Mouse (Mus musculus) embryo, embryonic 10 days (tissue): ENCODE measurements at regions not wholly inside any gene's neighbourhood (a gene's known extent, or its start where the extent isn't known, plus 50 kb on each side); places are given as distances from the start of the nearest gene placed in this dataset.

Source experiments
- DNase-seq: peaks from one replicate; pipeline ENCODE4 v3.0.0-alpha.2; 2015; ENCODE audit warnings: low spot score

GRCm38 (mm10) chr3:51024655-51025054 lies 199.6 kb upstream of the Noct start:
- peak; percentile 56 for DNase-seq

DNA sequence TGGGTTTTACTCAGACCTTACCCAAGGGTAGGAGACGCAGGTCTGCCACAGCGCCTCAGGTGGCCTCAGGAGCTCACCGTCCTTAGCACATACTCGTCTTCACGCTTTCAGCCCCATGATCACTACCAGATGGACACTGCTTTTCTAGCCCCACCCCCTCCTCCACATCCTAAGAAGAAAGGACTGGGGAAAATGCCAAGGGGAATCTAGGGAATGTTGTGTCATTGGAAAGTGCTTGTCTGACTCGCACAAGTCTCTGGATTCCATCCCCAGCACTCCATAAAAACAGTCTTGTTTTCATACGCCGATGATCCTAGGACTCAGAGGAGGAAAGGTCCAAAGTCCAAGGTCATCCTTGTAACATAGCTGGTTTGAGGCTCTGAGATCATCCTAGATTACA lies 192.4 kb upstream of the Noct start:
- DNase-seq, result peak; percentile 52

GRCm38 (mm10) chr3:51033292-51033691 lies 191.0 kb upstream of the Noct start:
- no peak for DNase-seq

DNA sequence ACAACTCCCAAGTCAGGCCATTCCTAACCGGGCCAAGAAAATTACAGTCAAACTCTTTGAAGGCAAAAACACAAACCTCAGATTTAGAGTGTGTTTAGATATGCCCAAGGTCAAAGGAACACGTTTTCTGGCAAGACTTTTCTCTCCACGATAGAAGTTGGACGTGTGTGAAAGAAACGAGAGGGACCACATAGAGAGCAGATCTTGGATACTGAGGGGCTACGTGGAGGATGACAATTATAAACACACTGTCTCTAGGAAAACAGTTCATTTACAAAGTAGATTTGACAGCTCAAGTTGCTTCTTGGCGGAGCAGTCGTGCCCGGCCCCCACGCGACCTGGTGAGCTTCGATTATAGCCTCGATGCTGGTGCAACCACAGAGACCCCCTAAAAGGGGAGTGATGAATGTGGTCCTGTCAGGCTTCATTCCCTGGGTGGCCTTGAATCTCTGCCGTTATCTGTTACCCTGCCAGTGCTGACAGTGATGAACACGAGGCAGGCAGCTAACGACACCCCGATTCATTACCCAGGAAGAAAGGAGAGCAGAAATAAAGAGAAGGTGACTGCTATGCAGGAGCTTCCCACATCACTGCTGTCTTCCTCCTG lies 187.4 kb upstream of the Noct start:
- DNase-seq, result no peak

GRCm38 (mm10) chr3:51042223-51042846 lies 181.9 kb upstream of the Noct start:
- peak; percentile 45 for DNase-seq

DNA sequence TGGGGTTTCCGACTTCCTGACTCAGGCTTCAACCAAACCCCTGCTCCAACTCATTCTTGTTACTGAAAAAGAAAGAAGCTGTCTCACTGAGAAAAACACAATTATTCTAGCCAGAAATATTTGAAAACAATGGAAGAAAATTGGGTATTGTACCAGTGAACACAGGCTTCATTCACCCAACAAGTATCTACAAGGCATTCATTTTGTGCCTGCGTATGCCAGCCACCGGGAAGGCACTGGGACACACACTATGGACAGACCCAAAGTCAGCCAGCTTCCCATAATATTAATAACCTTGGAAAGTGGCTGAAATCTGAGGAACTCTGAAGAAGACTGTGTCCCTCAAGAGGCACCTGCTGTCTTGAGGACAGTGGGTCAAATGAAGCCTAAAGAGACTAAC lies 175.5 kb upstream of the Noct start:
- no peak for DNase-seq

GRCm38 (mm10) chr3:51050156-51050555 lies 174.1 kb upstream of the Noct start:
- no peak for DNase-seq

DNA sequence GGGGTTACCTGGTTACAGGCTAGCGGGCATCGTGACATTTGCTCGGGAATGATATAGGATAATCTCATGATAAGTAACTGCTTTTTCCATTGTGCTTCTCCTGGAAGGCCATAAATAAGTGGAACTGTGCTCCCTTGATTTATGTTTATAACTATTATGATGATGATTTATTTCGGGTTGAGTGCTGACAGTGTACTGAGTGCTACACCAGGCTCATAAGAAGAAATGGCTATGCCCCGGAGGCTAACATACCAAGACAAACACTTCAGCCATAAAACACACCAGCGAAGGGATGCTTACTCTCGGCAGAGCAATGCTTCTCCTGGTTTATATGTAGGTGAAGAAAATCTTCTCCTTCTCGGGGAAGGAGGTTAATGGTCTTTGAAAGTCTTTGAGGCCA lies 169.2 kb upstream of the Noct start:
- DNase-seq, result no peak

- peak; percentile 45 for DNase-seq
Observed at GRCm38 (mm10) chr3:51064201-51064600, 160.0 kb upstream of the Noct start.

DNA sequence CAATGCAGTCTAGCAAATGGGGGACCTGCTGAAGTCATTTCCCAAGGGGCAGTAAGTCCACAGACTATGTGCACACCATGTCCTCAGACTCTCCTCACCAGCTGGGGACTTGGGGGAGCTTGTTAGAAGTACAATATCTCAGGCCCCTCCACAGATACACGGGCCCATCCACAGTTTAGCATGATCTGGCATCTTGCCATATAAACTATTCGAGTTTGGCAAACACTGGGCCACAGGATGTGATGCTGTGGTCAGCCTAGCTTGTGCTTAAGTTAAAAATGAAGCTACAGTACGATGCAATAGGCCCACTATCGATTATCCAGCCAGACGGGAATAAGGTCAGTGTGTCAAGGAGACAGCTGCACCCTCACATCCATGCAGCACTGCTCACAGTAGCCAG lies 157.9 kb upstream of the Noct start:
- no peak for DNase-seq

- DNase-seq, result no peak
Observed at GRCm38 (mm10) chr3:51072417-51072816, 151.8 kb upstream of the Noct start.

GRCm38 (mm10) chr3:51073003-51073679 lies 151.1 kb upstream of the Noct start:
- DNase-seq, result no peak

DNA sequence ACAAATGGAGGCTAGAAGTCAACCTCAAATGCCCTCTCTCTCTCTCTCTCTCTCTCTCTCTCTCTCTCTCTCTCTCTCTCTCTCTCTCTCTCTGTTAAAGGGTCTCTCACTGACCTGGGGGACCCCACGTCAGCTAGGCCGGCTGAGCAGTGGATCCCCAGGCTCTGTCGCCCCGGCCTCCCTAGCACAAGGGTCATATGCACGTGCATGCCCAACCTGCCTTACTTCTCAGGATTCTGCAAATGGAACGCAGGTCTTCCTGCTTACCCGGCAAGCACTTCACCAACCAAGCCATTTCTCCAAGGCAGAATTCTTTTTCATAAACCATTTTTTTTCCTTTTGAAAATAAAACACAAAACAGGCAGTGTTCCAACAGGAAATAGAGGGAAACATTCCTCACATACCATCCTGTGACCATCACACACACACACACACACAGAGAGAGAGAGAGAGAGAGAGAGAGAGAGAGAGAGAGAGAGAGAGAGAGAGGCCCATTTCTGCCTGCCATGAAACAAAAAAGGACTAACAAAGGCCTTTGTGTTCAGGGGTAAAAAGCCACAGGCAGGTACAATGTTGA lies 150.4 kb upstream of the Noct start:
- no peak for DNase-seq

- DNase-seq, result no peak
Observed at GRCm38 (mm10) chr3:51075219-51075920, 148.9 kb upstream of the Noct start.

DNA sequence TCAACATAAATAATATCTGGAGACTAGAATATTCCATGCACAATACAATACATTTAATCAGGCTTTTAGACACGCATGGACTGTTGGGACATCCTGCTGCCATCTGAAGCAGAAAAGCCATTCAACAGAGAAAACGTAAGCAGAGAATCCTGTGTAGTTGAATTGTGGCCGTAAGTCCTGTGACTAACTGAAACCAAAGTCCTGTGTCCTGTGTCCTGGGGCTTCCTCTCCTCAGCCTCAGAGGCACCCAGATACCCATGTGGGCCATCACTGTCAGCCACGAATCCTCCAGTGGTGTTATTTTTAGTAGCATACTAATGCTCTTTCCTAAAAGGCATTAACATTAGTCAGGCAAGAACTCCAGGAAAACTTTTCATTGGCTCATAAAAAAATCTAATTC lies 145.8 kb upstream of the Noct start:
- DNase-seq, result no peak

GRCm38 (mm10) chr3:51080415-51080814 lies 143.8 kb upstream of the Noct start:
- no peak for DNase-seq

GRCm38 (mm10) chr3:51080855-51081254 lies 143.4 kb upstream of the Noct start:
- no peak for DNase-seq

GRCm38 (mm10) chr3:51082831-51083575 lies 141.2 kb upstream of the Noct start:
- no peak for DNase-seq

DNA sequence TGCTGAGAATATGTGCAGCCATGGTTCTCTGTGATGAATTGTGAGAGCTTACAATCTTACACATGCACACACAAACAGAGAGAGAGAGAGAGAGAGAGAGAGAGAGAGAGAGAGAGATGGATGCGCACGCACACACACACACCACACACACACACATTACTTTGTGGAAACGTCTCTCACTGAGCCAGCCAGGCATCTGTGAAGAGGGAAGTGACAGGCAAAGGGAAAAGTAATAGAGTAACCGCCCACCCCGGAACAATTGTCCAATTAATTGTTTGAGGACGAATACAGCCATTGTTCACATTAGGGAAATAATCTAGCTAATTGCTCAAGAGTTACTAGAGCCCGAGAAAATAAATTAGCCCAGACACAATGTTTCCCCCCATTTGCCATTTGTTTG lies 140.7 kb upstream of the Noct start:
- DNase-seq, result no peak

- DNase-seq, result no peak
Observed at GRCm38 (mm10) chr3:51086441-51086849, 137.8 kb upstream of the Noct start.

- DNase-seq, result no peak
Observed at GRCm38 (mm10) chr3:51087076-51087475, 137.2 kb upstream of the Noct start.
